Mouse (Mus musculus) lung, adult 2 months (tissue): Measurements from ENCODE around the gene Unc5b. TPM values are rescaled to one million over a fixed set of nuclear protein-coding genes. Genes with fewer than 3 reads are reported as not detected.

Experiments
- DNase-seq: peaks from one replicate; pipeline ENCODE4 v3.0.0; 2022
- H3K4me1 ChIP-seq: fragments of 200-500 bp; 2 replicates; pipeline ENCODE4 v1.6.1; 2011; ENCODE audit warnings: low read length; ENCODE audit not compliant: control insufficient read depth, insufficient read depth
- H3K4me3 ChIP-seq: fragments of 200-500 bp; replicated peaks from 2 replicates; pipeline ENCODE3; 2011; ENCODE audit warnings: low read depth, mild to moderate bottlenecking, control low read depth, low read length; ENCODE audit errors: extremely low read depth
- CTCF ChIP-seq: fragments of 200-500 bp; IDR thresholded peaks from 2 replicates; pipeline ENCODE4 v1.5.1; 2011; ENCODE audit warnings: mild to moderate bottlenecking, low read length, control low read depth; ENCODE audit not compliant: insufficient read depth
- POLR2A ChIP-seq: fragments of 200-500 bp; IDR thresholded peaks from 2 replicates; pipeline ENCODE4 v1.6.1; 2011; ENCODE audit warnings: low read depth, mild to moderate bottlenecking, control low read depth, low read length, borderline replicate concordance; ENCODE audit errors: extremely low read depth
- WGBS: fragments of 180-500 bp; shearing (Covaris S2); methylation state at CpG from one replicate; pipeline ENCODE4 v1.1.7; 2018; 5-methylcytosine and 5-hydroxymethylcytosine counted together
- polyA plus RNA-seq: library from polyadenylated mRNA; depleted of rRNA; stranded (reverse); fragments of >200 nt; gene quantifications from 2 replicates; pipeline ENCODE4 v1.2.3, GENCODE M21; 2012

Unc5b gene
- polyA plus RNA-seq, 1 experiment: 16.8 TPM

DNA sequence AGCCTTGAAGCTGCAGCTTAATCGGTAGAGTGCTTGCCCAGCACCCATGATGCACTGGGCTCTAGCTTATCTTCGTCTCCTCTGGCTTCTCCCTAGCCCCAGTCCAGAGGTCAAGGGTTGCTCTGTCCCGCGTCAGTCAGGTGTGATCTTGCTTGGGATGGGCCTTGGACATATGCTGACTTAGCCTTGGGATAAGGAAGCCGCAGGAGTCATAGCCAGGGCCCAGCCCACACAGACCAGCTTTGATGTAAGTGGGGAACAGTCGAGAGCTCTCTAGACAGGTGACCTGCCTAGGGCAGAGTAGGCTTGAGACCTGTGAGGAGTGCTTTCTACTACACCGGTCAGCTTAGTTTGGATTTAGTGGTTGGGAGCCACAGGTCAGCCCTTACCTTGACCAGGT lies 64.0 kb downstream of the Unc5b start:
- TF ChIP-seq CTCF (no peak), POLR2A (no peak)
- no peak overlapping the region for H3K4me3 ChIP-seq
- no peak for DNase-seq
- H3K4me1 ChIP-seq: no peaks in the 10 kb centered on the region
- WGBS: 78% methylated on average over 7 of the region's 7 CpGs

DNA sequence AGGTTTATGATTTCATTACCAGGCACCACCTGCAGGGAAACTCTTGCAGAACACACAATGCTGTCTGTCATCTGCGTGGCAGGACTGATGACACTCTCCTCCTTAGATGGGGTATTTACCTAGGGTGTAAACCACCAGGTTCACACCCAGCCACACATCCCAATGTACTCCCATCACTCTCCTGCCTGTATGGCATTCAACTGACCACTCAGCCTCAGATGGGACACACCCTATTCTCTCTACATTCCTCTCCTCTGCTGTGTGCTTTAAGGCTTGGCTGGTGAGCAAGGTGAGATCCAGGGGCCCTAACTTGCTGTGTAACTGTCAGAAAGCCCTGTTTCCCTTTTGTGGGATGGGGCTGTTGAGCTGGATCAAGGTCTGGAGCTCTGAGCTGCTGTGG lies 69.3 kb downstream of the Unc5b start:
- DNase-seq: no peak
- H3K4me1 ChIP-seq: no peaks in the 10 kb centered on the region
- 69% methylated on average over 1 of the region's 1 CpGs for WGBS
- H3K4me3 ChIP-seq: no peak overlapping the region
- TF ChIP-seq CTCF: no peak
- no peak for TF ChIP-seq POLR2A

DNA sequence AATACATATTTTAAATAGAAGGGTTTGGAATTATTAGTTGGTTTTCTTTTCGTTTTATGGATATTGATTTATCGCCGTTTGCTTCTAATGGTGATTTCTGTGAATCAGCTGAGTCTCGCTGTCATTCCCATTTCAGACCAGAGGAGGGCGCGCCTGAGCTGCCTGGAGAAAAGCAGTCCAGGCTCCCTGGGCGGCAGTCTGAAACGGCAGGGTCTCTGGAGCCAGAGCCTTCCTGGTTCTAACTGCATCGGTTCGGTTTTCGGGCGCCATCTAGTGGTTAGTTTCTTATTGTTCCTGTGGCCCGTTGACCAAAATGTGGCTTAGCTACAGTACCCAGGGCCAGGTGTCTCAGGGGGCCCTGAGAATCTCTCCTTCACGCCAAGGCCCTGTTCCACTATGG lies 71.0 kb downstream of the Unc5b start:
- Histone ChIP-seq H3K4me3 (no peak overlapping the region), H3K4me1 (no peaks in the 10 kb centered on the region)
- DNase-seq: peak; percentile 83
- peak; percentile 85 for TF ChIP-seq CTCF
- no peak for TF ChIP-seq POLR2A
- WGBS: 6% methylated on average over 14 of the region's 14 CpGs

DNA sequence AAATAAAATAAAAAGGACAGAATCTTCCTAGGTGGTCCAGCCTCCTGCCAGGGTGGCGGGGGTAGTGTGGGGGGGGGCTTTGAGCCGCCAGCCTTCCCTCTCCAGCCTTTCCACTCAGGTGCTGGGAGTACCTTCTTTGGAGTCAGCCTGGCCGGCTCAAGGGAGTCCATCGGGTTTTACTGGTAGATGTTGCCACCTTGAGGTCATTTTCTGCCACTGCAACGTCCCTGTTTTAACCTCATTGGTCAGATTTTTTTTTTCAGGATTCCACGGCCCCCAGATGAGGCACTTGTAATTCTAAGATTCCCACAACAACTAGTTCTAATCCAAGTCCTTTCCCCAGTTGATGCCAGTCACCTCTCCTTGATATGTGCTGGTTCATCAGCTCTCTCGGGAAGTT lies 74.4 kb downstream of the Unc5b start:
- Histone ChIP-seq H3K4me3 (no peak overlapping the region), H3K4me1 (peaks cover 3% of the 10 kb centered on the region; the same call in 1 of the 2 replicates)
- TF ChIP-seq CTCF (peak; percentile 79), POLR2A (no peak)
- WGBS: 3% methylated on average over 7 of the region's 7 CpGs
- DNase-seq: peak; percentile 46

DNA sequence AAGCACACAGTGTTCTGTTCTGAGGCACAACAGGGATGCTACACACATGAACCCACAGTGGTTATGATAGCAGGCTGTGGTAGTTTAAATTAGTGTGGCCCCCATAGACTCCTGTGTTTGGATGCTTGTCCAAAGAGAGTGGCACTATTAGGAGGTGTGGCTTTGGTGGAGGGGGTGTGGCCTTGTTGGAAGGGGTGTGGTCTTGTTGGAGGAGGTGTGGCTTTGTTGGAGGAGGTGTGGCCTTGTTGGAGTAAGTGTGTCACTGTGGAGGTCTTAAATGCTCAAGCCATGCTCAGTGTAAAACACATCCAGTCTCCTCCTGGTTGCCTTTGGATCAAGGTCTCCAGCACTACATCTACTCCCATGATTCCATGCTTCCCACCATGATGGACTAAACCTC lies 75.2 kb downstream of the Unc5b start:
- Histone ChIP-seq H3K4me1 (peaks cover 7% of the 10 kb centered on the region; the same call in 1 of the 2 replicates), H3K4me3 (no peak overlapping the region)
- TF ChIP-seq POLR2A (no peak), CTCF (no peak)
- DNase-seq: no peak

DNA sequence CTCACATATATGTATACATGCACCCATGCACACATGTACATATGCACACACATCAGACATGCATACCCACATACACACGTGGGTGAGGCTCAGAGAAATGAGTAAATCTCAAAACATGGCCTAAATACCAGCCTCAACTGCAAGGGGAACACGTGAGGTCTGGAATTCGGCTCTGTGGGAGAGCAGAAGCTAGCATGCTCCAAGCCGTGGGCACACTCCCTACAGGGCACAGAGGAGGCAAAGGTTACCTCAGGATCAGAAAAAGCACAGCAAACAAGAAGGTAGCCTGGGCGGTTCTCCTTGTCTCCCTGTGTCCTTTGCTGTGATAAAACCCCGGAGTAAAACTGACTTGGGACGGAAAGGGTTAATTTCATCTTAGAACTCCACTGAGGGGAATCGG lies 77.4 kb downstream of the Unc5b start:
- TF ChIP-seq POLR2A (no peak), CTCF (no peak)
- H3K4me1 ChIP-seq: peaks cover 7% of the 10 kb centered on the region; the same call in 1 of the 2 replicates
- no peak overlapping the region for H3K4me3 ChIP-seq
- DNase-seq: no peak
- WGBS: 79% methylated on average over 8 of the region's 8 CpGs

DNA sequence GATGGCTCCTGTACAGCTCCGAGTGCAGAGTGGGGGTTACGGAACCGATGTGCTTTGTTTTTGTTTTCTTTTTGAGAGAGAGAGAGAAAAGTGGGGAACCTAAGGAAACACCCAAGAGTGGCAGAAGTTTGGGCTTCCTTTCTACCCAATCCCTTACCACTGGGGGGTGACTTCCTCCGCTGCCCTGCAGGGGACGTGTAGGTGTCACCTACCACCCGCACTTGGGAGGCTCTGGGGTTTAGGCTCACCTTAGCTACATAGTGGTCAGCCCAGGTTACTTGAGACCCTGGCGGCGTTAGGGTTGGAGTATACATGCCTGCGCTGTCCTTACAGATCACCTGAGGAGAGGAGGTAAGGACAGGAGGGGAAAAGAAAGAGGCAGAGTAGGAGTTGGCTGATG lies 78.1 kb downstream of the Unc5b start:
- 75% methylated on average over 9 of the region's 9 CpGs for WGBS
- H3K4me3 ChIP-seq: no peak overlapping the region
- DNase-seq: peak; percentile 19
- H3K4me1 ChIP-seq: peaks cover 7% of the 10 kb centered on the region; the same call in 1 of the 2 replicates
- TF ChIP-seq CTCF: no peak
- TF ChIP-seq POLR2A: no peak

DNA sequence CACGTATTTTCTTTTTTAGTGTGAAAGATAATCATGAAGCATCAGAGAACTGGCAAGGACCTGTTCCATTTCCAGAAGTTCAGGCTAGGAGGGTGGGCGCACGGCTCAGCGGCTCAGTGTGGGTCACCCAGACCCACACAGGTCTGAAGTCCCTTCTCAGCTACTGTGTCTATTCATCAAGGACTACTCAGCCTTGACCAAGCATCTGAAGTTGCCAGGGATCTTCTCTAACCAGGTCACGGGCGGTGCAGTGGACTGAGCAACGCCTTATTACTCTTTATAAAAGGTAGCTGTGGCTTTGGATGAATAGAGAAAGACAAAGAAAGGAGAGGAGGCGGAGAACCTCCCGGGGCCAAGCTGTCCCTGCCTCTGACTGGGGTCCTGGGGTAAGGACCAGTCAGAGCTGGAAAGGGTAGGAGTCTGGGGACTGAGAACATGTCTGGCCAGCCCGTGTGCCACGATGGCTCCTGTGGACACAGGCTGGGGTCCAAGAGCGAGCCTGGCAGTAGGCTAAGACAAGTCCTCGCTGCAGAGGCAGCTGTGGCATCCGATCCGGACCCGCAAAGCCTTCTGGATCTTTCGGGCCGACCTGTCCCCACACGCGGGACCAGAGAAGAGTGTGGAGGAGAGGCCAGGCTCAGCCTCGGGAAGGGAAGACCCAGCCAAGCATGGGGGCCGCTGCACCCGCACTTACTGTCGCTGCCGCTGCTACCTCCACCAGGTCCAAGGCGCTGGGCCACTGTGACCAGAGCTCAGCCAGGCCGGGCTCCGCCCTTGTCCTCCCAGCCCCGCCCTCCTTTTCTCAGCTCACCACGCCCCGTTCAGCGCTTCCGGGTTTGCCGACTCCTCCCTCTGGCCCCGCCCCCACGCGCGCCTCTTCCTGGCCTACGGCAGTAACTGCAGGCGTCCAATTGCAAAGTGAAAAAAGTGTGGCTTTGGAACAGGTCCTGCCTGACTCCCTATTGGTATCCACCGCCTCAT lies 79.1 kb downstream of the Unc5b start, which contains the start of gene Slc29a3:
Gene Slc29a3, minus strand, starts transcription at position 755 of the 981 bp plus-strand sequence.
- WGBS: 6% methylated on average over 41 of the region's 41 CpGs
- DNase-seq: peak; percentile 98
- H3K4me1 ChIP-seq: peaks cover 7% of the 10 kb centered on the region; the same call in 1 of the 2 replicates
- H3K4me3 ChIP-seq: peak within 1 kb of the TSS; percentile 82
- peak; percentile 98 for TF ChIP-seq POLR2A
- 0 out of 2 replicates have a peak, but pooled peaks have one; percentile 5 for TF ChIP-seq CTCF

DNA sequence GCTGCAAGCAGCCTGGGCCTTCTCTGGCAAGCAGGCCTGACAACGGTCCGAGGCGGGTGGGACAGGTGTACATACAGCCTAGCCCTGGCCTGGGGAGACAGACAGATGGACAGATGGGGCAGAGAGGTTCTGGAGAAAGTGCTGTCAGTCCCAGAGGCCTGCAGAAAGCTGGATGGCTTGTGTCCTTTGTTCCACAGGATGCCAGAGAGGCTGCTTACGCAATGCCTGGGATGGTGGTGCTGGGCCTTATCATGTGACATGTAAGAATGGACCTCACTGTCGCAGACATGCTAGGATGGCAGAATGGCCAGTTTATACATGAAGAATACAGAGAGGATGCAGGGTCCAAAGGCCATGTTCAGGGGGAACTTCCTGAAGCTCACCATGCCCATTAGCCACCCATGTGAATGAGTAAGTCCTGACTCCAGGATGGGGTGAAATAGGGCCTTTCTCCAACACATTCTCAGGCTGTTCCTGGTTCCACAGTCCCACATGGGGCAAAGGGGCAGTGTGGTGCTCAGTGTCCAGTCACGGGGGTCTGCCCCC lies 83.6 kb downstream of the Unc5b start:
- H3K4me3 ChIP-seq: no peak overlapping the region
- DNase-seq: no peak
- H3K4me1 ChIP-seq: peaks cover 5% of the 10 kb centered on the region; the same call in 1 of the 2 replicates
- 80% methylated on average over 6 of the region's 6 CpGs for WGBS
- TF ChIP-seq CTCF (no peak), POLR2A (no peak)

DNA sequence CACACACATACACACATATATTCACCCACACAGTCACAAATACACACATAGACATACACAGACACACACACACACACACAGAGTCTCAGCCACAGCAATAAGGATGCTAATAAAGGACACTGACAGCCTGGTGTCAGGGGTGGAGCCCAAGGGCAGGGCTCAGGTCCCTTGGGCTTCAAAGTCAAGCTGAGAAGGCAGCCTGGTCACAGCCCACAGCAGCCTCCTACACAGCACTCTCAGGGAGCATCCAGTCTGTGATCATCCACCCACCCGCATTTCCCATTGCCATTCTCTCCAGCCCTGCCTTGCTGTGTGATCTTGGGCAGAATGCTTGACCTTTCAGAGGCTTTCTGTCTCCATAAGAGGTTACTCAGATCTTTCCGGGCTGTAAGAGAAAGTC lies 84.9 kb downstream of the Unc5b start:
- Histone ChIP-seq H3K4me1 (0 out of 2 replicates have a peak, but pooled peaks cover 2% of the 10 kb centered on the region), H3K4me3 (no peak overlapping the region)
- no peak for TF ChIP-seq CTCF
- TF ChIP-seq POLR2A: no peak
- WGBS: 74% methylated on average over 2 of the region's 2 CpGs
- DNase-seq: no peak
